In genomic region chr13:22005605-22006333, GRCm38 (mm10) we compare ENCODE assay signal across 9 mouse cellular contexts. TPM values are rescaled to one million over a fixed set of nuclear protein-coding genes. Genes with fewer than 3 reads are reported as not detected.
DNase-seq lines count a peak whose midpoint lies in the region; ATAC-seq lines count a peak whose summit lies in the region.
"Had no signal": no experiment of that assay in that cellular context is flagged by ENCODE, and none has a peak within 500 bp of the region (broad histone marks: within the 10 kb centered on the region; RNA-seq: fewer than 3 reads in every experiment).

No protein-coding gene starts in this region.

- H3K27me3 ChIP-seq in megakaryocyte, embryonic 14.5 days (replicated peaks), result peaks cover 74% of the 10 kb centered on the region
- H3K27me3 ChIP-seq in stomach, embryonic 16.5 days (ENCODE audit: control insufficient read depth, insufficient read depth, low read length), result peaks cover 93% of the 10 kb centered on the region

- H3K4me3 ChIP-seq in megakaryocyte, embryonic 14.5 days (replicated peaks), result peak overlapping the region; percentile 92
- peak overlapping the region; percentile 61 for H3K4me3 ChIP-seq in stomach, embryonic 16.5 days (replicated peaks; ENCODE audit: low read length)

- peak; percentile 52 for ATAC-seq in granulocyte monocyte progenitor cell, adult 5-6 weeks (replicated peaks; ENCODE audit: poor library complexity, severe bottlenecking)
- peak; percentile 91 for ATAC-seq in stomach, embryonic 16.5 days (ENCODE audit: insufficient read depth, low FRiP score)
- no peak for ATAC-seq in cerebellum, adult (ENCODE audit: insufficient number of reproducible peaks, low FRiP score, low TSS enrichment)

- peak overlapping the region; percentile 86 for H3K4me2 ChIP-seq in stomach, embryonic 16.5 days (ENCODE audit: low read depth, low read length)

- intact Hi-C loops in left cerebral cortex, postnatal 4 days (cut with DNase I), result no loop called here

- H3K9ac ChIP-seq in stomach, embryonic 16.5 days (ENCODE audit: low read length), result peak overlapping the region; percentile 63

- no peaks in the 10 kb centered on the region for H3K9me3 ChIP-seq in megakaryocyte, embryonic 14.5 days
- H3K9me3 ChIP-seq in stomach, embryonic 16.5 days (replicated peaks; ENCODE audit: control insufficient read depth, low read length), result no peaks in the 10 kb centered on the region

- DNase-seq in left cerebral cortex, adult 18-20 months (ENCODE audit: low spot score in 2 of 2), result peak; percentile 28 to 34
- no peak for DNase-seq in left cerebral cortex, postnatal 4 days
- peak; percentile 64 for DNase-seq in T-cell, adult 2 months (ENCODE audit: low spot score)
- DNase-seq in kidney, postnatal 25 days, result peak; percentile 32 to 59

- under 1% methylated on average over 45 of the region's 45 CpGs for WGBS in stomach, embryonic 16.5 days

- 0 out of 2 replicates have a peak overlapping the region, but pooled peaks have one; percentile 2 for H3K27ac ChIP-seq in stomach, embryonic 16.5 days (ENCODE audit: low read length)

- peaks cover 78% of the 10 kb centered on the region for H3K4me1 ChIP-seq in megakaryocyte, embryonic 14.5 days
- H3K4me1 ChIP-seq in stomach, embryonic 16.5 days (ENCODE audit: control insufficient read depth, insufficient read depth, low read length), result peaks cover 12% of the 10 kb centered on the region; the same call in 1 of the 2 replicates

- H3K36me3 ChIP-seq in megakaryocyte, embryonic 14.5 days (replicated peaks; ENCODE audit: low read length), result no peaks in the 10 kb centered on the region
- H3K36me3 ChIP-seq in stomach, embryonic 16.5 days (ENCODE audit: control insufficient read depth, insufficient read depth, low read length), result no peaks in the 10 kb centered on the region

RNA-seq across cellular contexts. Expression of gene Prss16, which starts 3.8 kb away (rescaled TPM):
- 1 to 10 TPM in 1 of 2 experiments, under 1 TPM in 1; 0.35 to 1.2 TPM for total RNA-seq in left cerebral cortex, adult 18-20 months (2021)
- total RNA-seq in left cerebral cortex, postnatal 4 days (2021), result not detected
- total RNA-seq in granulocyte monocyte progenitor cell, adult 5-6 weeks (2014; fragmentation: Nextera tagmentation), result 12.8 and 15.1 TPM in 2 replicates
- total RNA-seq in granulocyte monocyte progenitor cell, adult 5-6 weeks (2017), result 8.3 and 9.1 TPM in 2 replicates
- polyA plus RNA-seq in megakaryocyte, embryonic 14.5 days (2012; ENCODE audit: insufficient read depth, low replicate concordance), result 0.81 TPM in 1 of 2 replicates, not detected in the other
- 0.92 and 1.1 TPM in 2 replicates for polyA plus RNA-seq in stomach, embryonic 16.5 days (2015; fragmentation: Nextera tagmentation; extraction: Ambion mirVana)
- total RNA-seq: heart, adult 18-20 months had no signal

RNA-seq across cellular contexts. Expression of gene Pom121l2, which starts 24.8 kb away (rescaled TPM):
- total RNA-seq in left cerebral cortex, adult 18-20 months (2021), result not detected
- under 1 TPM in 1 of 2 experiments, not detected in 1; 0.12 TPM for total RNA-seq in left cerebral cortex, postnatal 4 days (2021)
- not detected in 2 replicates for total RNA-seq in granulocyte monocyte progenitor cell, adult 5-6 weeks (2014; fragmentation: Nextera tagmentation)
- total RNA-seq in granulocyte monocyte progenitor cell, adult 5-6 weeks (2017), result not detected in 2 replicates
- polyA plus RNA-seq in megakaryocyte, embryonic 14.5 days (2012; ENCODE audit: insufficient read depth, low replicate concordance), result not detected in 2 replicates
- 0.09 TPM in 1 of 2 replicates, not detected in the other for polyA plus RNA-seq in stomach, embryonic 16.5 days (2015; fragmentation: Nextera tagmentation; extraction: Ambion mirVana)
- total RNA-seq: heart, adult 18-20 months had no signal

RNA-seq across cellular contexts. Expression of gene Hist1h2ah, which starts 29.6 kb away (rescaled TPM):
- 10 to 100 TPM; 24.4 to 38.7 TPM for total RNA-seq in left cerebral cortex, adult 18-20 months (2021)
- 100 to 1,000 TPM; 126 to 134 TPM for total RNA-seq in left cerebral cortex, postnatal 4 days (2021)
- total RNA-seq in granulocyte monocyte progenitor cell, adult 5-6 weeks (2014; fragmentation: Nextera tagmentation), result 13.4 TPM in 1 of 2 replicates, not detected in the other
- 1,444 and 2,588 TPM in 2 replicates for total RNA-seq in granulocyte monocyte progenitor cell, adult 5-6 weeks (2017)
- polyA plus RNA-seq in megakaryocyte, embryonic 14.5 days (2012; ENCODE audit: insufficient read depth, low replicate concordance), result 89.8 and 975 TPM in 2 replicates
- polyA plus RNA-seq in stomach, embryonic 16.5 days (2015; fragmentation: Nextera tagmentation; extraction: Ambion mirVana), result 10.9 TPM in 1 of 2 replicates, not detected in the other

RNA-seq across cellular contexts. Expression of gene Hist1h2bk, which starts 29.9 kb away (rescaled TPM):
- 10 to 100 TPM; 14.5 to 16.1 TPM for total RNA-seq in left cerebral cortex, adult 18-20 months (2021)
- total RNA-seq in left cerebral cortex, postnatal 4 days (2021), result 100 to 1,000 TPM in 1 of 2 experiments, 10 to 100 TPM in 1; 95.1 to 120 TPM
- total RNA-seq in granulocyte monocyte progenitor cell, adult 5-6 weeks (2014; fragmentation: Nextera tagmentation), result 9.6 and 80.5 TPM in 2 replicates
- 2,021 and 2,596 TPM in 2 replicates for total RNA-seq in granulocyte monocyte progenitor cell, adult 5-6 weeks (2017)
- polyA plus RNA-seq in megakaryocyte, embryonic 14.5 days (2012; ENCODE audit: insufficient read depth, low replicate concordance), result 7.0 TPM in 1 of 2 replicates, not detected in the other
- polyA plus RNA-seq in stomach, embryonic 16.5 days (2015; fragmentation: Nextera tagmentation; extraction: Ambion mirVana), result 2.6 and 4.0 TPM in 2 replicates

RNA-seq across cellular contexts. Expression of gene Hist1h4i, which starts 35.4 kb away (rescaled TPM):
- total RNA-seq in left cerebral cortex, adult 18-20 months (2021), result 10 to 100 TPM; 71.8 to 81.6 TPM
- total RNA-seq in left cerebral cortex, postnatal 4 days (2021), result 10 to 100 TPM; 89.3 to 89.6 TPM
- total RNA-seq in granulocyte monocyte progenitor cell, adult 5-6 weeks (2014; fragmentation: Nextera tagmentation), result 56.3 and 74.3 TPM in 2 replicates
- total RNA-seq in granulocyte monocyte progenitor cell, adult 5-6 weeks (2017), result 87.0 TPM in 2 replicates
- 304 and 570 TPM in 2 replicates for polyA plus RNA-seq in megakaryocyte, embryonic 14.5 days (2012; ENCODE audit: insufficient read depth, low replicate concordance)
- 13.4 and 15.5 TPM in 2 replicates for polyA plus RNA-seq in stomach, embryonic 16.5 days (2015; fragmentation: Nextera tagmentation; extraction: Ambion mirVana)

Comparison
In these comparisons a context has a peak if more than half of its experiments do, and no peak if none do; other contexts are left out.
1. RNA of gene Prss16, which starts 3.8 kb away (total RNA-seq): 8.3 to 15.1 TPM in granulocyte monocyte progenitor cell, adult 5-6 weeks; 0.35 to 1.2 TPM in left cerebral cortex, adult 18-20 months and not detected in left cerebral cortex, postnatal 4 days; every median in the first group is over 4 times any median in the second.